Mouse (Mus musculus) lung, adult 18-20 months (tissue): ENCODE data around the gene Mapkapk2.

Experiments used
- DNase-seq, 2 experiments: peaks; one replicate each; pipeline ENCODE4 v3.0.0; 2022; ENCODE audit warnings: mixed read lengths in 2 of 2

Gene Mapkapk2

DNA sequence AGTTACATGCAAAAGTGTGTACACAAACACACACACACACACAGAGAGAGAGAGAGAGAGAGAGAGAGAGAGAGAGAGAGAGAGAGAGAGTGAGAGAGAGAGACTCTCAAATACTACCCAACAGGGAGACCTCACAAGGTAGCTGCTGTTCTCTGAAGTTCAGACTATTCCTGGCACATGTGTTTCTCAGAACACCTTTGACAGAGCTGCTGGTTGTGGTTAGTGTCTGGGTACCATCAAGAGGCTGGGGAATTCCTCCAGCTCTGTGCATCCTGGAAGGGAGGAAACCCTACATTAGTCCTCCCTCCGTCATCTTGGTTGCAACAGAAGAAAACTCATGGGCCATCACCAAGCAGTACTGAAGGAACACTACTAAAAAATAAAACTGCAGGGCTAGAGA is 16.9 kb downstream of the Mapkapk2 start:
- DNase-seq, result no peak

DNA sequence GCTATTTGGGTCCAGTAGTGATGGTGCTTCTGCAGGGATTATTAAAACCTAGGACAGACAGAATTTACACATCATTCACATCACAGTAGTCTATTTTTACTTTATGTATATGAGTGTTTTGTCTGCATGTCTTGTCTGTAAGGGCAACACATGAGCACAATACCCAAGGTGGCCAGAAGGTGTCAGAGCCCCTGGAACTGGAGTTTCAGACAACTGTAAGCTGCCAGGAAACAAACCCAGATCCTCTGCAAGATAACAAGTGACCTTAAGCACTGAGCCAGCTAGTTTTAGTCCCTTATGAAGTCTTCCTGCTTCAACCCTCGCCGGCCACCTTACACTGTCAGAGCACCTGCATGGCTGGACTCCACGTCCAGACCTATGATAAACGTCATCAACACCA is 17.9 kb downstream of the Mapkapk2 start:
- no peak for DNase-seq

DNA sequence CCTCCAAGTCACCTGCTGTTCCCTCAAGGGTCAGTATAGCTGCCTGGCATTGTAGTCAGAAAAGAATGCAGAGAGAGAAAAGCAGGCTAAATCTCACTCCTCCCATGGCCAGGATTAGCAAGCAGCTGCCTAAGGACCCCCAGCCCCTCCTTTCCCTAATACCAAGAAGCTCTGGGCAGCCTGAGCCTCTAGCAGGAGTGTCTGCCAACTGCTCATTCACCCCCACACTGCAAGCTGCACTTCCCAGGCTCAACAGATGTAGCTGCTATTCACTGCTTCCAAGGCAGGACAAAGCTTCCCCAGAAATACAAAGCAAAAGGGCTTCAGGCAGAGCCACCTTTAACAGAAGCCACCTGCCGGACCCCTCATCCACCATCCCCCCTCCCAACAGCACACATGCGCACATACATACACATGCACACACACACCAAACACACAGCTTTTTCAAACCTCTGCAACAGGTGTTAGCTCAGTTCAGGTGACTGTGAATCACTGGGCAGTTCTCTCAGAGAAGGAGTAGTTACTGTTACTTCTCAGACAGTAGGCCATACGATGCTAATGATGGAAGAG is 18.8 kb downstream of the Mapkapk2 start:
- DNase-seq, result no peak

DNA sequence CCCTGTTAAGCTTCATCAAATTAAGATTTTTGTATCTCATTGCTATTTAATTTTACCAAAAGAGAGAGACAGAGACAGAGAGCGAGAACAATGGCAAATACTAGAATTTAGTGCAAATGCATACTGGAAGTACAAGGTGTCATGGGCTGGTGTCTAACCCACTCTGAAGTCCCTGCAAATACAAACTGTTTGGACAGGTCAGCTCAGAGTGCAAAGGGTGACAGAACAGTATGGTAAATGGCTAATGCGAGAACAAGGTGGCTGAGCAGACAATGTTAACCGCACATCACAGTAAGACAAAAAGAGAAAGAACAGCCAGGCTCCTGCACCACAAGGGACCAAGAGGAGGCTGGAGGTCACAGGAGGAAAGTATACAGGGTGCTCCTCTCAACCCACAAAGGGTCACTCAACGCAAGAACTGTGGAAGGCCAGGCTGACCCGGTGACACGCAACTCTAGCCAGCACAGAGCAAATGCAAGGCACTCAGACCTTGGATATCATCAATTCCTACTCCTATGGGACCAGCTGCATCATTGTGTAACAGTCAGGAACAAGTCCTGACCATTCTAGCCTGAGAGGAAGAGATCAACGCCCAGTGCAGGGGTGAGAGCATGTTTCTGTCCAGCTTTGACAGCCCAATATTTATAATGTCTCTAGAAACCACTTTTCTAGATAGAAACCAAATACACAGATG is 22.4 kb downstream of the Mapkapk2 start:
- DNase-seq, result no peak

DNA sequence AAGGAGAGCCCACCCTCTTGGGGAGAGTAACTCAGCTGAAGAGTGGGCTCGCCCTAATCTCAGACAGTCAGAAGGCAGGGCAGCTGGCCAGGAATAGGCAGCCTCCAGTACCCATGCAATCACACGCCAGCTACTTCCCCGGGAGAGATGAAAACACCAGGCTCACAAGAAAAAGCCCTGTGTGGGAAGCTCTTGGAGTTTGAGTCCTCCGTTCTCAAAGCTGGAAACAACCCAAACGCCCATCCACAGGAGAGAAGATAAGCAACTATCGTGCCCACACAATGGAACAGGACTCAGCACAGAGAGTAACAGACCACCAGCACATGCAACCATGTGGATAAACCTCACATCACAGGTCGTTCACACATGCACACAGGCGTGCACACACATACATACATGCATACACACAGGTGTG is 23.1 kb downstream of the Mapkapk2 start:
- DNase-seq, result no peak

DNA sequence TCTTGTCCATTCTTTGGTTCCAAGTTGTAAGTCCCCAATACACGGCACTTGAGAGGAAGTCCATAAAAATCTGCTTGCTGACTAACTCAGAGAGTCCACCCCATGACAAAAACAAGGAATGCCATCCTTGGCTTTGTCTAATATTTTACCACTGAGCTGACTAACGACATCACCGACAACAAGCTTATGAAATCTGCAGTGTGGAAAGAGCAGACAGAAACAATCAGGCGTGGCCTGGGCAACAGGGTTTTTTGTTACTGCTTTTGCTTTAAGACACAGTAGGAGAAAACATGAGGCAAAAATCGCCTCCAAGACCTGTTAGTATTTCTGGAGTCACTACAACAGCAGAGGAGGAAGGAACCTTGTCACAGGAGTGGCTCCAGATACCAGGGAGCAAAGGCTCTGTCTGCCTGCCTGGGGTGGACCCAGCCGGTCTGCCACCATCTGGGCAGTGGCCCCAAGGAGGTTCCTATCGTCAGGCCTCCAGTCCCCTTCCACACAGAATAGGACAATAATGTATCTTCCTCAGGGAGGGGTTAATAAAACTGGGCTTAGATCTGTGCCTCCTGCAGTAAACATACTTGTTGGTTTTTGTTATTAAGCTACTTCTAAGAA is 25.1 kb downstream of the Mapkapk2 start:
- no peak for DNase-seq

DNA sequence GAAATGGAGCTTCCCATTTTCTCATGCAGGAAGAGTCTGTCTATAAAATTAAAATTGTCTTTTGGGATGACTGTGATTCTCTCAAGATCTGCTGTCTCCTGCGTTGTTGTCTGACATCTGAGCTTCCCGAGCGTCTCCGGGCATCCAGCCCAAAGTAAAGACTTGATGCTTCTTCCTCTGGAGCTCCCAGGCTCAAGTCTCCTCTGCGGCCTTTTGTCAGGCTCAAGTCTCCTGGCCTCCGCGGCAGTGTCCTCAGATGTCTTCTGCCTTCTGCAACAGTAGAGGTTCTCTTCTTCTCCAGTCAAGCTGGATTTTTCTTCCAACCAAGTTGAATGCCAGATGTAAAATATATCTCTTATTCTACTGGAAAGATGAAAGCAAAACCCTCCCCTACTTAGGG is 28.6 kb downstream of the Mapkapk2 start:
- no peak for DNase-seq

DNA sequence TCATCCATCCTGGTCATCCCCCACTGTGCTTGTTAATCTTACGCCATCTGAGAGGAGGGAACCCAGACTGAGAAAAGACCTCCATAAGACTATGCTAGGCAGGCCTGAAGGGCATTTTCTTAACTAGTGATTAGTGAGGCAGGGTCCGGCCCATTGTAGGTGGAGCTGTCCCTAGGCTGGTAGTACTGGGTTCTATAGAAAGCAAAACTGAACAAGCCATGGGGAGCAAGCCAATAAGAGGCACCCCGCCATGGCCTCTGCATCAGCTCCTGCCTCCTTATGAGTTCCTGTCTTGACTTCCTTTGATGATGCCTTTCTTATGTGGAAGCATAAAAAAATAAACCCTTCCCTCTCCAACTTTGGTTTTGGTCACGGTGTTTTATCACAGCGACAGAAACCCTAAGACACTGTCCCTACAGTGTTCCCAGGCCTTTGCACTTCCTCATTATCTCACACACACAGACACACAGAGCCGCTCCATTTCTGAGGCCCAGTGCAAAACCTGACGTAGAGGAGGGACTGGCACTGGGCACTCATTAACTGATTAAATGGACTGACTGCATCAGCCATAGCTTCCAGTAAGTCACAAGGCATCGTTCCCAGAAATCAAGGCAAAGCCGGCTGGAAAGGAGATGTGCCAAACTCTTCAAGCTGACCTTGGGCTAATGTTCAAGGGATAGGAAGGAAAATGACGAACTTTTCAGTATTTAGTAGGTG is 29.5 kb downstream of the Mapkapk2 start:
- DNase-seq, result no peak

DNA sequence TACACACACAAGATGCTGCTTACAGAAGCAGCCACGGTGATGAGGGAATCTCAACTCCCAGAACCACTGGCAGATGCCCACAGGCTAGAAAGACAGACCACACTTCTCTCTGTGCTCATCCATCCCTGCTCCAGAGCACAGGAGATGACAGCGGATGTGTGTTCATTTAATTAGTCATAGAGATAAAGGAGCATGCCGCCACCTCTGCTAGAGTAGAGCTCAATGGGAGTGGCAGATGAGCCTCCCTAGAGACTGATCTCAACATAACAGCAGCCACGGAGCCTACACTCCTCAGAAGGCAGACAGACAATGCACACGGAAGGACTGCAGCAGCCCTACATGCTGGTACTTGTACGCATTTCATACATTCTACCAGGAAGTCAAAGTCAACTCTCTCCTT is 33.4 kb downstream of the Mapkapk2 start:
- no peak for DNase-seq

DNA sequence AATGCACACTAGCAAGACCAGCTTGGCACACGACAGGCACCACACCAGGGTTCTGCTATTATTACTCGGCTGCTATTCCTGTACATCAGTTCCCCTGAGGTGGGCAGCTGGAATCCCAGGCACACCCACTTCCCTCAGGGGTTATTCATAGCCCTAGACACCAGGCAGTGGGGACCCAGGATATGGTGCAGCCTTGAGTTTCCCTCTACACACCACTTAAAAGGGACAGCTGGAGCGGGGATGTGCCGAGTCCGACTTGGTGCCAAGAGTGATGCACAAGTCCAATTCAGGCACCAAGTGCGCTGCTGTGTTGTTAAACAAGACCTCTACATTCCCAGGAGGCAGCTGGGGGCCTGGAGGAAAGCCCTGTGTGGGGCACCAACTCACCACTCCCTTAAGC is 34.8 kb downstream of the Mapkapk2 start:
- no peak for DNase-seq

DNA sequence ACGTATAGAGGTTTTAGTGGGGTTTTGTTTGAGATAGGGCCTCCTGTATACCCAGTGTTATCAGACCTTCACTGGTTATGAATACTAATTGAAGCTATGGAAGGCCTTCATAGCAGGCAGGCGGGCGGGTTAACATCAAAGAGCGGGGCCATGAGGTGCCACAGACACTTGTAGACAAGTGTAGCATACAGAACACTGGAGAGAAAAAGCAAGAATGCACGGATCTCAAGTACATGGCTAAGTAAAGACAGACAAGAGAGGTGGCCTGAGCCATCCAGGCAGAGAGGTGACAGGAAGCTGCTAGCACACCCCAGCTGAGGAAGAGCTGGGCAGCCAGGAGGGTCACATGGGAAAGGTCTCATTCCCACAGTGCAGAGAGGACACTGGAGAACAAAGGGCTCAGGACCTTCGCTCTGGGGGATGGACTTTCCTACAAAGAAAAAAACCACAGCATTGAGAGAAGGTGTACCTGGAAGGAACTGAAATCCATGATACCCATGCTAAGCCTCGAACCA is 35.8 kb downstream of the Mapkapk2 start:
- no peak for DNase-seq

DNA sequence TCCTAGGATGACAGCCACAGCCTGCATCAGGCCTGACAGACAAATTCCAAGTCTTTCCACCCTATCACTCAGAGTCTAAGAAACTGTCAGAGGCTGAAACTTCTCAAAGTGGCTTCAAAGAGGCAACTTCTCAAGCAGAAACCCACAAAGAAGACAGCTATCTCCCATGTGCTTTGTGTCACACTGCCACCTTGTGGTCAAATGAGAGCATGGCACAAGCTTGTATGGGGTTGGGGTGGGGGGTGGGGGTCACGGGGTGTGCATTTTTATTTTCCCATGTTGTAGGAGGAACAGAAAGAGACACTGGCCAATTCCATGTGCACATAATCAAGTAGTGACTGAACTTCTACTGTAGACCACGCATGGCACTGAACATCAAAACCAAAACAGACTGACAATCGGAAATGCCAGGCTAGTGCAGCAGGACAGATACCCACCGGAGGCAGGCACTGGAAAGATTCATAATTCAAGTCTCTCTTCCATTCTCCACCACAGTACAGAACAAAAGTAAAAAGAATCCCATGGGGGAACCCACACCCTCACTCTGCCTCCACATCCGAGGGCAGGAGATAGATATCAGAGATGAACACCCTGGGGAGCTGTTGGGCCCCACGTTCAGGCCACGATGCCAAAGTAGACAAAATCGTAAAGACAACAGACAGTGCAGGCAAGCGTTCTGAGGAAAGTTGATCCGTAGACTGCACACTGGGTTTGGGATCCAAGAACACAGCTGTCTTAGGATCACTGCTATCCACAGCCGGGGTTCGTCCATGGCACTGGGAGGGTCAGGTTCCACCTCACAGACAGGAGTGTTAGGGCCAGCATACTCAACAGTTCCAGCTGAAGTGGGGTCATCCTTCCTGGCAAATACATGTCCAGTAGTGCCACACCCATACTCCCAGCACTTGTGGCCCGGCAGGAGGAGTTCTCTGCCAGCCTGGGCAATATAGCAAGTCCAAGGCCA is 37.1 kb downstream of the Mapkapk2 start:
- no peak for DNase-seq

DNA sequence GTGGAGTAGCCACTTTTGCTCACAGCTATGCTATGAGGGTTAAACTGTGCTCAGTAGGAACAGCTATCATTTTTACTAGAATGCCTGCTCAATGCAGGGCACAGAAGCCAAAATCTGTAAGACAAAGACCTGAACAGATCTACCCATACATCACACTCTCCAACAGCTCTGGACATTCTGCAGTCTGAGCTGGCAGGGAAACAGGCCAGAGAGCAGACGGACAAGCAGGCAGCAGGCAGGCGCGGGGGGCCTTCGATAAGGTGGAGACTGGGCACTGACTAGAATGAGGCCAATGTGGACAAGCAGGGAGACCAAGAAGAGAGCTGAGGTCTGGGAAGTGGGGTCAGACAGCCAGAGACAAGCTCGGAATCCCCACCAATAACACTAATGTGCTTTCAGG is 37.8 kb downstream of the Mapkapk2 start:
- no peak for DNase-seq

DNA sequence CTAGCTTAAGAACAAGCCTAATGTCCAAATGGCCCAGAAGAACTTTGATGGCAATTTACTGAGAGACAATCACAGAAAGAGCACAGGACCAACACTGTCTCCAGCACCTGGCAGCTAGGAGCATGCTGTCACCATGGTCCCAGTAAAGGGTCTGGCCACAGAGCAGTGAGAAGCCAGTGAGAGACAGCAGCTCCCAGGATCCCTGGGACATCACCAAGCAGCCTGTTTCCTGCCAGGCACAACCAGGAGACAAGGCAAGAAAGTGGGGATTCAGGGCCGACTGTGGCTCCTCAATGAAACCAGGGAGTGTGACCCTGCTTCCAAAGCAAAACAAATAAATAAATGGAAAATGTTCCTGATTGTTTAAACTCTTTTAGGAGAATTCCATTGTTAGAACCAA is 38.2 kb downstream of the Mapkapk2 start:
- DNase-seq, result no peak

DNA sequence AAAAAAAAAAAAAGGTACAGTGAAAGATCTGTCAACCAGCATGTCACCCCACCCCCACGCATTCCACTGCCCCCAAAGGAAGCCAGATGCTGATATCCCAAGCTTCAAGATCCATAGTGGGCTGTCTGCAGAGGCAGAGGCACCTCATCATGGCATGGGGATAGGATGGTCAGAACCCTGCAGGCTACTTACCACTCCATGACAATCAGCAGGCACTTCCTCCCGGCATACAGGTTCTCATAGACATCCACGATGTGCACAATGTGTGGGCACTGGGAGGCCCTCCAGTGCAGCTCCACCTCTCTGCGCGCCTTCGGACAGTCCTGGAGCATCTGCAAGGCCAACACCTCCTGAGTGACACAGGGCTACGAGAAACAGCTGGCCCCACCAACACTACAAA is 39.2 kb downstream of the Mapkapk2 start:
- DNase-seq, result no peak

DNA sequence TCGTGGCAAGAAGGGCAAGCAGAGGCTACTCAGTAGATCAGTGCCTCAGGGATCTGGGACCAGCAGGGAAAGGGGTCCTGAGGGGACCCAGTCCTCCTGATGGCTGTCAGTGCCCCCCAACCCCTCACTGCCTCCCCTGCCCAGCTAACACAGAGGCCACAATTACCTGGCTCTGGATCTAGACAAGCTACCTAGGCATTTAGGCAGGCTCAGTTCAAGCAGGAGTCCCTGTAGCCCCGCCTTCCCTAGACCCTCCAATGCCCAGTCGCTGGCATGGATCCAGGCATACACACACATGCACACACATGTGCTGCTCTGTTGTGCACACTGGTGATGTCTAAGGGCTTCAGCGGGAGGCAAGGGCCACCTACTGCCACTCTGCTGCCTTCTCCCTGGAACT is 43.4 kb downstream of the Mapkapk2 start:
- no peak for DNase-seq

DNA sequence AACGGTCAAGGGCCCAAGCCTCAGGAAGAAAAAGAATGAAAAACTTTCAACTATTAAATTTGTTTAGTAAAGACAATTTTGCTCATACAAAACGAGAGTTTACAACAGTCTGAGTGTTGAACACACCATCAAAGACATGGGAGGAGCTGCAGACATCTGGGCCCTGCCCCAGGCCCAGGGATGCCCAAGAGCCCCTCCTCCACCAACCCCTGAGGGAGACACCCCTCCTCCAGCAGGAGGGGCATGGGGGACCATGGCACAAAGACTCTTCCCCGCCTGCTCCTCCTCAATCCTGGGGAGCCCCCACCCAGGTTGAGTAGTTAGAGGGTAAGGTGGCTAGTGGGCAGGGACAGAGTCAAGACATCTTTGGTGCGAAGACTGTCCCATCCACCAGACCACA is 44.0 kb downstream of the Mapkapk2 start:
- DNase-seq, result no peak

DNA sequence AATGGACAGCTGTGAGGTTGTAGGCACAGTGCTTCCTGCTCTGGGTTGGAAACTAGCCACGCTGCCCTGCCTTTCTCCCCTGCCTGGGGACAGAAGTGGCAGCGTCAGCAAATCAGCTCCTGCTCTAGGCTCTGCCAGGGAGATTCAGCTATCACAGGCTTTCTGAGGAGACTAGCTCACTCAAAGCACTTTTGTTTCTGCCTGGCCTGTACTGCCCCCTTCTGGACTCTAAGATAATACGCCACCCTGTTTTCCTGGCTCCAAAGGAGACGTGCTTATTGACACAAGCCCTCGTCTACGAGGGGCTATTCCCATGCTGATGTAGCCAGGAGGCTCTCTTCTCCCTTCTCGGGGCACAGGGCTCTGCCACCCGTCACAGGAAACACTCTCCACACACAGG is 44.4 kb downstream of the Mapkapk2 start:
- peak; percentile 41 to 43 for DNase-seq

DNA sequence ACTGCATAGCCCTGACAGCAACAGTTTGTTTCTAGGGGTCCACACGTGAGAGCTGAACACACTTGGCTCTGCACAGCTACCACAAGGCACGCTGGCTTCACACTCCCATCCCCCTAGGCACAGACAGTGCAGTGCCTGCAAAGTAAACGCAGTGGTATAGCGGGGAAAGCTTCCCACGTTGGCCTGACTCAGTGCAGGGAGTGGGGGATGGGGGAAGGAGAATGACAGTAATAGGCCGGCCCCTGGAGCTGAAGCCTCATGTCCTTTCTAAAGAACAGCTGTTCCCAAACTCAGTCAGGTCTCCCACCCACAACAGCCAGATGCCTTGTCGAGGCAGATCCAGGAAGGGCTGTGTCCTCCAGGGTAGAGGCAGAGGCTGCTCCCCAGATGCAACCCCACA is 46.6 kb downstream of the Mapkapk2 start:
- DNase-seq, result no peak

DNA sequence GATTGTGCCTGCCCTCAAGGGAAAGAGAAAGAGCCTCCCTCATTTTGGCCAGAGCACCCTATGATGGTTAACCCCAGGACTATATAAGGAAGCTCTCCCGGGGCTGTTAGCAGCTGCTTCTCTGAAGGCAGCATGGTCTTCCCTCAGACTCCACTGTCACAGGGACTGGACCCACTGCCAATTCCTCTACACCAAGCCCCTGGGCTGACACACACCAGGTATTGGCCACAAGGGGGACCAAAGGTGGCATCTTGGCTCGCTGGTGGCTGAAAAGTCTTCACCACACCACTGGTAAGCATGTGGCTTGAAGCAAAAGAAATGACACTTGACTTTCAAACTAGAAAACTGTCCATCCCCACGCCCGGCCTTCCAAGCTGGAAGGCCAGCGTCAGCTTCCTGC is 47.0 kb downstream of the Mapkapk2 start:
- DNase-seq, result no peak

DNA sequence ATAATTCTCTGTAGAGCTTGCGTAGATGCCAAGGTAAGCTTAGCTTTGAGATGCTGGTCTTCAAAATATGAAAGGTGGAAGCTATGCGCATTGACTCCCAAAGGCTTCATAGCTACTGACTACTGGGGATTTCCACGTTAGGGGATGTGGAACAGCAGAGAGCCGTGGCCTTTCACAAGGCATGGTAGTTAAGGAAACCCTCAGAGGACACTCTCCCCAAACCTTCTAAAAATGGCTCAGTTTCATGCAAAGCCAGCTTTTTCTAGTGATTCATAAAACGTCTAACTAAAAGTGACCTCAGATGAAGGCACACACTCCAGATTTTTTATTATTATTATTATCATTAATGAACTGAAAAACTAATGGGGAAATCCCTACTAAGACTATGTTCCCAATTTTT is 47.6 kb downstream of the Mapkapk2 start:
- no peak for DNase-seq

DNA sequence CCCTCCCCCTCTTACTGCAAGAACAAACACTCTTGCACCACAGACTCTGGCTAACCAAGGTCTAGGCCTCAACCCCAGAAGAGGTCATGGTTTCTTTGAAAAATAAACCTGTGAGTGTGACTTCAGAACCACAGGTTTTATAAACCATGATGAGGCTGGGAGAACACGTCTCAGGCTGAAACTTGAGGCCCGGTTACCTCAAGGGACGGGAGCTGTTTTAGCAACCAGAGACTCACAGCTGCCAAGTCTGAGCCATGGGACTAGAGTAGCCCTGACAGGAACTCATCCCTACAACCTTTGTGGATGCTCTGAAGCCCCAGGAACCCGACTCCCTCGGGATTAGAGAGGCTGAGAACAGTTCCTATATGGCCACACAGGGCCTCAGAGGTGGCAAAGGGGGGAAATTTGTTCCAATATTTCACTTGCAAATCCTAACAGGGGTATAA is 48.2 kb downstream of the Mapkapk2 start:
- DNase-seq, result no peak
